Mouse (Mus musculus): ENCODE data around the gene Ext2. TPM values are rescaled to one million over a fixed set of nuclear protein-coding genes. Genes with fewer than 3 reads are reported as not detected.

The Ext2 gene
- total RNA-seq, 2 experiments from 2014 or later: 58.0 to 59.9 TPM

GRCm38 (mm10) chr2:93645626-93646320 is 176.6 kb downstream of the Ext2 start:
- DNase-seq: peak; percentile 35 to 55
- intact Hi-C loops (cut with DNase I): no loop called here

GRCm38 (mm10) chr2:93645197-93645596 is 177.2 kb downstream of the Ext2 start:
- intact Hi-C loops (cut with DNase I): no loop called here
- no peak for DNase-seq

GRCm38 (mm10) chr2:93644731-93645130 is 177.6 kb downstream of the Ext2 start:
- intact Hi-C loops (cut with DNase I): no loop called here
- DNase-seq: no peak

- intact Hi-C loops (cut with DNase I): no loop called here
- no peak for DNase-seq
These were observed 178.1 kb downstream of the Ext2 start for GRCm38 (mm10) chr2:93644234-93644633.

- DNase-seq: no peak
These were observed 179.0 kb downstream of the Ext2 start for GRCm38 (mm10) chr2:93643403-93643780.

GRCm38 (mm10) chr2:93634609-93635008 is 187.8 kb downstream of the Ext2 start:
- DNase-seq: no peak
- intact Hi-C loops (cut with DNase I): no loop called here

More at GRCm38 (mm10) chr2:93643403-93643780, 179.0 kb downstream of the Ext2 start:
- intact Hi-C loops (cut with DNase I): no loop called here

GRCm38 (mm10) chr2:93624665-93625408 is 197.5 kb downstream of the Ext2 start:
- intact Hi-C loops (cut with DNase I): no loop called here
- DNase-seq: no peak

- peak; percentile 75 to 83 for DNase-seq
- intact Hi-C loops (cut with DNase I): no loop called here
These were observed 203.0 kb downstream of the Ext2 start for GRCm38 (mm10) chr2:93619208-93619849.

- no peak for DNase-seq
- intact Hi-C loops (cut with DNase I): no loop called here
These were observed 203.7 kb downstream of the Ext2 start for GRCm38 (mm10) chr2:93618447-93619199.

GRCm38 (mm10) chr2:93615845-93616689 is 206.3 kb downstream of the Ext2 start:
- intact Hi-C loops (cut with DNase I): no loop called here
- DNase-seq: no peak

- intact Hi-C loops (cut with DNase I): no loop called here
- no peak for DNase-seq
These were observed 209.3 kb downstream of the Ext2 start for GRCm38 (mm10) chr2:93613020-93613419.

Other genes with a start within 250 kb of the Ext2 start
- gene Alx4, start 180.2 kb downstream of the Ext2 start, total RNA-seq (2021): under 1 TPM; 0.10 to 0.12 TPM
- 1 to 10 TPM; 5.4 to 7.6 TPM for gene Accs, start 27.4 kb upstream of the Ext2 start, total RNA-seq (2021)
- gene Accsl, start 46.6 kb upstream of the Ext2 start, total RNA-seq (2021): under 1 TPM in 1 of 2 experiments, not detected in 1; 0.24 TPM
- 10 to 100 TPM; 25.3 to 29.4 TPM for gene Gm13889, start 134.6 kb upstream of the Ext2 start, total RNA-seq (2021)
- 1 to 10 TPM in 1 of 2 experiments, not detected in 1; 1.0 TPM for gene Gm27027, start 173.8 kb upstream of the Ext2 start, total RNA-seq (2021)
- 10 to 100 TPM; 70.0 to 78.2 TPM for gene Alkbh3, start 188.2 kb upstream of the Ext2 start, total RNA-seq (2021)